Mouse (Mus musculus): ENCODE data around the gene Frmd6.
A peak's percentile ranks its signal among the peaks of the same experiment; 100 is the strongest.

The Frmd6 gene

DNA sequence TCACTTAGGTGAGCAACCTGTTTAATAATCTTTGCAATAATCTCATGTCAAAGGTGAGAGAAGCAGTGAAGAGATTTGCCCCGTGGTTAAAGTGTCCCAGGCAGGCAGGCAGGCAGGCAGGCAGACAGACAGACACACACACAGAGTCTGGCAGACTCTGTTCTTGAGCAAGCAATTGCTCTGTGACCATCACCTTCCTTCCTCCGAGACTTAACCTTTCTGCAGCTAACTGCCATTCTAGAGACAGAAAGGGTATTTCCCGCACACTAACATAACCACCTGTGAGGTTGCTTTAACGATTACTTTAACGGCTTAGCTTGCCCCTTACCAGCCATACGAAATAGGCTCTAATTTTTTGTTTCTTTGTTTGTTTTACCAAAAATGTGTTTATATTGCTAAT lies 30.4 kb downstream of the Frmd6 start:
- DNase-seq = no peak

- no peak for DNase-seq
These were observed 31.5 kb downstream of the Frmd6 start for GRCm38 (mm10) chr12:70856776-70857175.

GRCm38 (mm10) chr12:70863281-70863680 lies 38.0 kb downstream of the Frmd6 start:
- peak in 1 of 2 experiments; percentile 28 for DNase-seq

GRCm38 (mm10) chr12:70867780-70868179 lies 42.5 kb downstream of the Frmd6 start:
- no peak for DNase-seq

- DNase-seq = no peak
These were observed 43.1 kb downstream of the Frmd6 start for GRCm38 (mm10) chr12:70868190-70868987.

DNA sequence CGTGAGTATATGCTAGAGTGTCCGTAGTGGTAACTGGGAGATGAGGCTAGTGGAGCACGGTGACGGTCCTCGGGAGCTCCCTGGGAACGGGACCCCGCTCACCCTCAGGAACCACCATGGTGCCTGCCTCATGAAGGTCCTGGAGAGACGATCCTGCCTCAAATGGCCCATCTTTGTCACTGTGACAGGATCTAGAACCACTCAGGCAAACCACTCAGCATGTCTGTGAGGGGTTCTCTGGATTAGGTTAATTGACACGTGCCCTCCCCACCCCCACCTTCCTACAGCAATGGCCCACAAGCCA lies 43.6 kb downstream of the Frmd6 start:
- no peak for DNase-seq

DNA sequence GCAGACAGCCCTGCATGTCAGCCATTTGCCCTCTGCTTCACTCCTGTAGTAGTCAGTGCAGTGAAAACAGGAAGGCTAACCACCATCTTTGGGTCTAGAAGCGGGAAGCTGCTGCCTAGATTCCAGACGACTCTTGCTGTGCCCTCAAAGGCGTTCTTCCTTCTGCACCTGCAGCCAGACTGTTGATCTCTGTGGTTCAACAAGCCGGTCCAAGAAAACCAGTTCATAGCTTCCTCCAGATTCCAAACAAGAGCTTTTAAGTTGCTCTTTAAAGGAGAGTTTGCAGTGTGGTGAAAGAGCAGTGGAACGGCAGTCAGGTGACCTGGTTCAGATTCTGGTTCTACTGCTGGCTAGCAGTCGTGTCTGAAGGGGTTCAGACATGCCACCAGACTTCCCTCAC lies 48.2 kb downstream of the Frmd6 start:
- DNase-seq = no peak

- DNase-seq = peak in 1 of 2 experiments; percentile 24
These were observed 51.1 kb downstream of the Frmd6 start for GRCm38 (mm10) chr12:70876270-70876998.

GRCm38 (mm10) chr12:70877926-70878710 lies 52.8 kb downstream of the Frmd6 start:
- DNase-seq = peak; percentile 85 to 87

DNA sequence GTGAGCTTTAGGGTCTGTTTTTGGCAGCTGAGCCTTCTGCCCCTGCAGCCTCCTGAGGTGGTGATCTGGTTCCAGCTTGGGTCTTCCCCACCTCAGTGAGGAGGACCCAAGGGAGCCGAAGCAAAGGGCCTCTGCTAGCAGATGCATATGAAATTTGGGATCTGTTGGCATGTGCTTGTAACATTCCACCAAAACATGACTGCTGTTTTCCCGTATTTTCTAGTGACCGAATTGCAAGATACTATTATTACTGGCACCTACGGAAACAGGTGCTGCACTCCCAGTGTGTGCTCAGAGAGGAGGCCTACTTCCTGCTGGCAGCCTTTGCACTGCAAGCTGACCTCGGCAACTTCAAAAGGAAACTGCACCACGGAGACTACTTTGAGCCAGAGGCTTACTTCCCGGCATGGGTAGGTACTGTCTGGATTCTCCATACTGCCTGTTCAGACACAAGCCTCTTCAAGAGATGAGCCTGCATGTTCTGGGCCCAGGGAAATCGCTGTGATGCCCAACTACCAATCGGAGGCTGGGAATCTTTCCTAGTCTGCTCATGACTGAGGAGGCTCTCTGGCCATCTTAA lies 55.2 kb downstream of the Frmd6 start:
- DNase-seq = peak; percentile 21 to 45

DNA sequence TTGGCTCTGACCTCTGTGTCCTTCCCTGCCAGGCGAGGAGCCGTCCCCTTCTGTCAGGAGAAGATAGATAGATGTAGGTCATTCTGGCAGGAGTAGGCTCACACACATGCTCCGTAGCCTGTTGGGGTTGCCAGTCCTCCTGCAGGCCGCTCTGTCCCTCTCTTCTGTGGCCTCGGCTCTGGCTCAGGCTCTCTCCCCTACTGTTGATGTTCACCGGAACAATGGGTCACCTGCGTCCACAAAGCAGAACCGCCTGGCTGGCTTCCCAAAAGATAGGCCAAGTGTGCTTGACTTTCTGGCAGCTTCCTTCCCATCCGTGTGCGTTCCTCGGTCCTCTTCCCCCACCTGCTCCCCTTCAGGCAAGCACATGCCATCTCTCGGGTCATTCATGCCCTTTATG lies 56.0 kb downstream of the Frmd6 start:
- peak; percentile 96 for DNase-seq

GRCm38 (mm10) chr12:70881854-70882253 lies 56.5 kb downstream of the Frmd6 start:
- peak; percentile 91 for DNase-seq

DNA sequence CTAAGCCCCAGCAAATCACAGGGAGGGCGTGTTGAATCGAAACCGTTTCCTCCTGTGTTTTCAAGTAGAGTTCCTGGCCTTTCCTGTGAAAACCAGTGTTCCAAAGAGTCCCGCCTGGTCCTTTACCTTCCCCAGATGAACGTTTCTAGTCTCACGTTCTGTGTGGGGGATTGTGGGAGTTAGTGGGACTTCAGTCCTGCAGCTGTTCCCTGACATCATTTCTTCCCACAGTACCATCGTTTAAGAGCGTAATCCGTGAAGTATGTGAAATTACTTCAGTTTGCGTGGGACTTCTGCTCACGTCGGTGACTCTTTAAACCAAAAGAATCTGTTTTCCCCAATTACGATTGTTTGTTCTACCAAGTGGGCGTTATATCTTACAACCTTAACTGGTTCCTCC lies 57.8 kb downstream of the Frmd6 start:
- DNase-seq = no peak

DNA sequence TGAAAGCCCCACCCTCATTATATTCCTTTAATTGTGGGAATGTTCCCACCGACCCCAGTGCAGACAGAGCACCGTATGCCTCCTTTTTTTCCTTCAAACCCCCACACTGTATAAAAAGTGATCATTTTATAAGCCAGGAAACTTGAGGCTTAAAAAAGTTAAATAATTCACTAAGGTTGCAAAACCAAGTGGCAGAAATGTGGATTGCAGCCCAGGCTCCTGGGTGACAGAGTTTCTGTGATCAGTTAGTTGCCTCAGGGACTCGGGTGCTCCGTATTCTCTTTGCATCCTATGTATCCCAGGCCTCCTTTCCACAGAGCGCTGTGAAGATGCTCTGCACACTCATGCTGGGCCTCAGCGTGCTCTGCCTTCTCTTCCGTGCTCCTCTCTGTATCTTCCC lies 58.8 kb downstream of the Frmd6 start:
- DNase-seq = no peak

GRCm38 (mm10) chr12:70884973-70885372 lies 59.7 kb downstream of the Frmd6 start:
- DNase-seq = no peak

- no peak for DNase-seq
These were observed 60.3 kb downstream of the Frmd6 start for GRCm38 (mm10) chr12:70885576-70885975.

DNA sequence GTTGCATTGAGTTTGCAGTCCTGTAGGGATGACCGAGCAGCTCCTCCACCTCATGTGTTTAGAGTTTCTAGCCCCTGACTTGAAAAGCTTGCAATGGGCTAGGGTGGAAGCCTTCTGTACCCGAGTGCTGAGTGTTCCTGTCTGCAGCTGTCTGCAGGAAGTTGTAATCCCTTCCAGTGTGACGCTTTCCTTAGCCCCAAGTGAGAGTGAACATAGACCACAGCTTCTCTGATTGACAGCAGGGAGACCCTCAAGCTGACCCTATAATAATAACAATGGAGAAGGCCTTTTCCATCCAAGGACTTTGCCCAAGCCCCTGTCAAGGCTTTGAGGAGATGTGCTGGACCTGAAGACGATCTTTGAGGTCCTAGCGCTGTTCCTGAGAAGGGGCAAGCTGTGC lies 65.1 kb downstream of the Frmd6 start:
- no peak for DNase-seq

DNA sequence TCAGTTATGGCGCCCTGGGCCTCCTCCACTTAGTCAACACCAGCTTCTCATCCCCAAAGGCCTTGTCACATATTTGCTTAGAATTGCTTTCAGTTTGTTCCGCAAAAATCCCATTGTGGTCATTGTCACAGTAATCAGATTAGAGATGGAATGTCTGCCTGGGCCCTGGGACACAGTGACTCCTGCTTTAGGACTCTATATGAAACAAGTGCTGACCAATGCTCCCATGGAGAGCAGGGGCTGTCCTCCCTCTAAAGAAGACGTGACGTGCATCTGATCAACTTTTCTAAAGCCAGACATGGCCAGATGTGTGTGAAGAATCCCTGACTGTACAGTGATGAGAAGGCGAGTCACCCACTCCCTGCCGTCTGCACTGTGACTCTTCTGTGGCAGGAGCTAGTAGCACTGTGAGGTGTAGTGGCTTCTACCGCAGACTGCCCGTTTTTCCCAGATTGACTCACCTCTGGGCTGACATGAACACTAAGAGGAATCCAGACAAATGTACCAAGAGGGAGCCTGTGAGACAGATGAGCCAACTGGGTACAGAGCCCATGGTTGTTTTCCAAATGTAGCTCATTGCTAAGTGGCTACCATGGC lies 65.7 kb downstream of the Frmd6 start:
- no peak for DNase-seq

DNA sequence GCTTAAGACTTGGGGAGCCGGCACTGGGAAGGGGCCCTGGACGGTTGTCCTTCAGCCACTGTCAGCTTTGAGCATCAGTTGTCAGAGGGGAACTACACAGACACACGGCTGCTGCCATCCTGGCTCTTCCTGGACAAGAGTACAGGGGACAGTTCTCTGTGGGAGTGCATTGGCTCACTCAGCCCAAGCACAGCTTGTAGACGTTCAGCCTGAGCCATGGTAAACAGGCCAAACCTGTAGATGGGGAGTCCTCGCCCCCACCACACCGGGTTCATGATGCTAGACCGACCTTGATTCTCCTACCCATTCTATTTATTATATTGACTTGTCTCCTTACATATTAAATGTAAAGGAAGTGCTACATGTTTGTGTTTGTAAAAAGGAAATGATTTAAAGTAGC lies 70.0 kb downstream of the Frmd6 start:
- peak; percentile 43 to 46 for DNase-seq

DNA sequence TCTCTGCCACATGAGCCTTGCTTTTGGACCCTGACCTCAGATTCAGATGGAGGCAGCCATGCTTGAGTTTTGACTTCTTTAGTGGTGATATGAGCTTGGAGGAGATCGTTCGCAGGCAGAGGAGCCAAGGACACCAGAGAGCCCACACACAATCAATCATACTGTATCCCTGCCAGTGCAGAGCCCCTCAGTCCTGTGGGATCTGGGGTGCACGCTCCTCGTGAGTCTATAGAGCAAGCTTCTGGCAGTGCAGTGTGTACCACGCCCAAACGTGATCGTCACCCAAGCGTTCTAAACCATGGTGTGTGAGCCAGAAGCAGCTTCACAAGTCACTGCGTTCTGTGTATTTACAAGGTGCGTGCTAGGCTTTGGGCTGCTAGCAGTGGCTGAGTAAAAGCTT lies 70.8 kb downstream of the Frmd6 start:
- no peak for DNase-seq

DNA sequence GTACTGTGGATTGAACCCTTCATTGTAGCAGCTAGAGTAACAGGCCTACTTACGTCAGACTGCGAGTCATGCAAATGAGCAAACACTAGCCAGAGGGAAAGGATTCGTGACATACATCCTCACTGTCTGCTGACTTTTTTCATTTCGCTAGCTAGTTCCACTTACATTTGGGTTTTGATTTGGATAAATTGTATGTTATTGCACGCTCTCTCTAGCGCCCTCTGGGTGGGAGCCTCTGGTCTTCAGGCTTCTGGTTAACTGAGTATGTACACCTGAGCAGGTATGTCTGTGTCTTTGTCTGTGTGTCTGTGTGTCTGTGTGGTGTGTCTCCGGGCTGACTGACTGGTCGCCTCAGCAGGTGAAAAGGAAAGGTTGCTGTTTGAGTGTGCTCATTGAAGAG lies 72.1 kb downstream of the Frmd6 start:
- DNase-seq = peak; percentile 52 to 55

- DNase-seq = peak; percentile 49 to 56
These were observed 73.1 kb downstream of the Frmd6 start for GRCm38 (mm10) chr12:70898450-70898849.

- no peak for DNase-seq
These were observed 79.2 kb downstream of the Frmd6 start for GRCm38 (mm10) chr12:70904471-70904870.
